Mouse (Mus musculus) yolk sac, embryonic 10.5 days (tissue): ENCODE data around the gene Nol4l.

Experiments used
- DNase-seq: peaks from one replicate; pipeline ENCODE4 v3.0.0-alpha.2; 2017; ENCODE audit warnings: low spot score

Nol4l gene

DNA sequence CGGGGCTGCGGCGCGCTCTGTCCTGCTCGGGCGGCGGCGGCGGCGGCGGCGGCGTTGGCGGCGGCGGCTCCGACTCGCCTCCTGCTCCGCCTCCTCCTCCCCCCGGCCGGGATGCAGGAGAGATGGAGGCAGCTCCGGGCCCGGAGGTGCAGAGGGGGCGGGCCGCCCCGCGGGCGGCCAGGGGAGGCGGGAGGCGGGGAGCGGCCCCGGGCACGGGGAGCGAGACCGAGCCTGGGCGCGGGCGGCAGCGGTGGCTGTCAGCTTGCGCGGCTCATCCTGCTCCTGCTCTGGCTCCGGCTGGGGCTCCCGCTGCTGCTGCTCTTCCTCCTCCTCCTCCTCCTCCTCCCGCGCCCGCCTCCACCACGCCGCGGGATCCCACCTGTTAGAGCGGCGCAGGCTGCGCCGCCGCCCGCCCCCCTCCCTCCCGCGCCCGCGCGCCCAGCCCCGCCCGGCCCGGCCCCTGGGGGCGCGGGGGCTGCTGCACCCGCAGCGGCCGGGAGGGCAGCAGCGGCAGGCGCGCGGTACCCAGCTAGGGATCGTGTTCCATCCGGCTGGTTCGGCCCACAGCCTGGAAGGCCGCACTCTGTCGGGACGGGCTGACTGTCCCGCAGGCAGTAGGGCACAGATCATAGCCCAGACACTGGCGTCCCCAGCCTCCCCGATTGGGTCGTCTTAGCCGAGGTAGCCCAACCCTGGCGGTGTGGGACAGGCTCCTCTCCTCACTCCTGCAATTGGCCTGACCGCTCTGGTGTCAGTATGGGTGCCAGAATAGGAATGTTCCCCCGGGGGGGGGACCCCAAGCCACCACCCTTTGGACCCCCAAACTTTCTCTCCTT lies at the start of gene Nol4l:
Nol4l (minus strand) TSS at position 41 of the 836 bp plus-strand sequence.
- DNase-seq = peak; percentile 29

DNA sequence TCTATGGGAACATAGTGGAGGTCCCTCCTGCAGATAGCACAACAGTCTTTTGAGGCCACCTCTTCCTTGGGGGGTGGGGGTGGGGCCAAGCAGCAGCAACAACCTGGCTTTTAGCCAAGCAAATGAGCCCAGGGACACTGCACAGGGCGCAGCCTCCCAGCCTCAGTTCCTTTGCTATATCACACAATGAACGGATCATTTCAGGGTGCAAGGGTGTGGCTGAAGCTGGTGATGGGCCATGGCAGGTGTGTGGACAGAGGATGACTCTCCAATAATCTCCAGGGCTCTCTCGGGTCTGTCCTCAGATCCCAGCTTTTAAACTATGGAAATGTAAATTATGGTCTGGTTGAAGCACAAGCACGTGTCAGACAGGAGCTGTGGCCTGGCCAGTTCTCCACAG lies 47.4 kb upstream of the Nol4l start:
- no peak for DNase-seq

DNA sequence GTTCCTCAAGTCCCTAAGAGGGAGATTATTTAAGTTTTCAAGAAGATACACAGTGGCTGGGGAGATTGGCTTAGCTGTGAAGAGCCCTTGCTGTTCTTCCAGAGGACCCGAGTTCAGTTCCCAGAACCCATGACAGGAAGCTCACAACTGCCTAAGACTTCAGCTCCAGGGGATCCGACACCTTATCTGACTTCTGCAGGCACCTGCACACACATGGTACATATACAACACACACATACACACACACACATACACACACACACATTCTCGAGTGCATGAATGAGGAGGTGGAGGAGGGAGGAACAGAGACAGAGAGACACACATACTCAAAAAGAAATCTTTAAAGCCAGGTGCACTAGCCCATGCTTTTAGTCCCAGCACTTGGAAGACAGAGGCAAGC lies 46.4 kb upstream of the Nol4l start:
- no peak for DNase-seq

DNA sequence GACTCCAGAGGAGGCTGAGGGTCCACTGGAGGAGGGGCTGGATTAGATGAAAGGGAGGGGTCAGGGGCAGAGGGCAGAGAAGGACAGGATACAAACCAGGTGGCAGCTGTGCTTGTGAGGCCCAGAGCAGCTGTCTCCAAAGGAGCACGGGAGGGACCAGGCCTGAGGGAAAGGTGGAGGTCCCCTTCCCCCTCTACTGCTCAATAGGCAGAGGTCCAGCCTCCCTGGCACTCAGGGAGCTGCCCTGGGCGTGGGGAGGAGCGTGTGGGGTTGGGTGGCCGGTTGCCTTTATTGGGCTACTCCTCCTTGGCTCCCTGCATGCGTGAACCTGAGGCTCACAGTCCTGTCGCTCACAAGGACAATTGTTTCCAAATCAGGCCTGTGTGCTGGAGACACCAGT lies 45.8 kb upstream of the Nol4l start:
- no peak for DNase-seq

DNA sequence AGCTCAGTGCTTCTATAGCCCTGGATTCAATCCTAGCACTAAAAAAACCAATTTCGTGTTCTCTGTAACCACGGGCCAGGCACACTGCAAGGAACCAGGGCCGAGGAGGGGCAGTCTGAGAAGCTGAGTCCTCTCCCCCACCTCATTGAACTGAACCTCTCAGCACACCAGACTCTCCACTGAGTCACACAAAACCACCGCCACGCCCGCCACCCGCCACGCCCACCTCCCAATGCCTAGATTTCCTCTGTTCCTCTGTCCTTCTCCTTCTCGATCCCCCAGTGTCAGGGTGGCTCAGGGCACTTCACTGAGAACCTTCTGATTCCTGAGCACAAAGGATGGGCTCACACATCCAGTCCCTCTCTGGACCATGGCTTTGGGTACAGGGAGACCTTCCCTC lies 43.3 kb upstream of the Nol4l start:
- DNase-seq = no peak

DNA sequence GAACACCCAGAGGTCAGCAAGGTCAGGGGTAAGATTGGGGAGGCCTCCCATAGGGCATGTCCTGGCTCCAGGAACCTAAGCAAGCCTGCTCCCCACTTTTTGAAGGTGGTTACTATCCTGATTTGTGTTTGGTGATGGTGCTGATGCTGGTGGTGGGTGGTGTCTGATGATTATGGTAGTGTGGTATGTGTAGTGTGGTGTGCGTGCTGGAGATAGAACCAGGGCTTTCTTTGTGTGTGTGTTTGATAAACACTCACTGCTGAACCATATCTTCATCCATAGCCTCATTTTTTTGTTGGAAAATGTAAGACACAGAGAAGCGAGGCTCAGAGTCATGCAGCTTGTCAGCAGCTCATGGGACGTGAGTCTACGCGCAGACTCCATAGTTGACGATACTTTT lies 38.8 kb upstream of the Nol4l start:
- no peak for DNase-seq

DNA sequence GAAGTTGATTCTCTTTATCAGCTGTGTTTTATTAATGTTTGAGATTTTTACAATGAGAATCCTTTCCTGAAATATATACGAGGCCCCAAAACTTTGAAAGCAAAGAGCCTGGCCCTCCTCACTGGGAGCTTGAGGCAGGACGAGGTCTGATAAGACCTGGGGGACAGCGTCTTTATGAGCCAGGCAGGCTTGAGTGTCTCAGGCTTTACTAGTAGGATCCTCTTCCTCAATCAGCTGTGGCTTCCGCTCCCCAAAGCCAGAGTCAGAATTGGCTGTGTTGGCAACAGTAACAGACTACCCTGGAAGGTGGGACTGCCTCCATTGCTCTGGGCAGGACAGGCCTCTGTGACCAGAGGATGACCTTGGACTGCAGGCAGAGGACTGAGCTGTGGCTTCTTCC lies 38.2 kb upstream of the Nol4l start:
- DNase-seq = no peak

DNA sequence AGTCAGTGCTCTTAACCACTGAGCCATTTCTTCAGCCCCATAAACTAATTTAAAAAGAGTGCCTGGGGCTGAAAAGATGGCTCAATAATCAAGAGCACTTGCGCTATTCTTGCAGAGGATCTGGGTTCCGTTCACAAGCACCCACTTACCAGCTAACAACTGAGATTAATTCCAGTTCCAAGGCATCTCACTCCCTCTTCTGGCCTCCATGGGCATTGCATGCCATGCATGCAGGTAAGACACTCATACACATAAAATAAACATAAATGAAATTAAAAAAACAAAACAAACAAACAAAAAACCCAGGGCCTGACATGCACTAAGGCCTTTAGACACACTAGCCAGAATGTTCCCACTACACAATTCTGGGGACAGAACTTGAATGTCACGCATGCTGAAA lies 34.6 kb upstream of the Nol4l start:
- no peak for DNase-seq

DNA sequence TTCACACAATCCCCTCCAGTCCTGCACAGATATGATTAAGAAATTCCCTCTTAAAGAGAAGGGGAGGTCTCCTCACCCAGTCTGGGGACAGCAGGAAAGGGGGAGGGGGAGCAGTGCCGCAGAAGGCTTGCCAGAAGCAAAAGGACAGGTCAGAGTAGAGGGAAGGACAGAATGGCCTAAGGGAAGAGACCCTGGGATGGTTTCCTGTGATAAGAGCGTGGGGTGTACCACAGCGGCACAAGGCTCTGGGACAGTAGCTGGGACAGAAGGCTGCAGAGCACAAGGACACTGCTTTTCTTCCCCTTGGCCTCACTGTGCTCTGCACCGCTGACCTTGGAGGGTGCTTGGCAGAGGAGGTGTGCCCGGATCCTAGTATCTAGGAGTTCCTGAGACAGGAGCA lies 31.8 kb upstream of the Nol4l start:
- no peak for DNase-seq

DNA sequence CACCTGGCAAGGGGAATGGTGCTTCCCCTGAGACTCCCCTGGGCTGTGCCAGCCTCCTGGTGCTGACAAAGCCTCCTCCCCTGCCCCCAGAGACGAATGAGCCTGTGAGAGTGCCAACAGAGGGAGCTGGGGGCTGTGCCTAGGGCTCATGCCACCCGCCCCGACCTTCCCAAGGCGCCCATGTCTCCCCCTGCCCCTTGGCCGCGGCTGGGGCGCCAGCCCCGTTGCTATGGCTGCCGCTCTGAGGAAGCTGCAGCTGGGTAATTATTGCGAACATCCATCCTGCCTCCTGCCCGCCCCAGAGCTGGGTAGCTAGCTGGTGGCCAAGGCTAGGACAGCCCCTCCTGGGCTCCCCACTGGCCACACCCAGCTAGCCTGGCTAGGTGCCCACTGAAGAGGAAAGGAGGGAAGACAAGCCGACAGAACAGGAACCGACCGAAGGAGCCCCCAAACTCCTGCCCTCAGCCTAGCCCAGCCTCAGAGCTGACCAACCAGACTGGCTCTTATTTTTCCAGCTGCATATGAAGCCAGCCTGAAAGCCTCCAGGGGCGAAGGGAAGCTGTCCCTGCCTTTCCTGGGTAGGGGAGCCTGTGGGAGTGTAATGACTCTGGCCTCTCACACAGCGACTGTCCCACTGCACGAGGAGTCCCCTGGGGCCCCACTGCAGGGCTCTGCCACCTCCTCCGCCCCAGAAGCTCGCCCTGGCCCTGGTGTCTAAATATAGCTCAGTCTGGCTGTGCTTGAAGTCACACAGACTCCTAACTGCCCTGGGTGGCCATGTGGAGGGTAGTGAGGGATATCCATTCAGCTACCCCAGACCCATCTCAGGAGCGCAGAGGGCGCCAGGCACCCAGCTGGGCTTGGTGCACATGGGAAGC lies 31.1 kb upstream of the Nol4l start:
- DNase-seq = no peak

DNA sequence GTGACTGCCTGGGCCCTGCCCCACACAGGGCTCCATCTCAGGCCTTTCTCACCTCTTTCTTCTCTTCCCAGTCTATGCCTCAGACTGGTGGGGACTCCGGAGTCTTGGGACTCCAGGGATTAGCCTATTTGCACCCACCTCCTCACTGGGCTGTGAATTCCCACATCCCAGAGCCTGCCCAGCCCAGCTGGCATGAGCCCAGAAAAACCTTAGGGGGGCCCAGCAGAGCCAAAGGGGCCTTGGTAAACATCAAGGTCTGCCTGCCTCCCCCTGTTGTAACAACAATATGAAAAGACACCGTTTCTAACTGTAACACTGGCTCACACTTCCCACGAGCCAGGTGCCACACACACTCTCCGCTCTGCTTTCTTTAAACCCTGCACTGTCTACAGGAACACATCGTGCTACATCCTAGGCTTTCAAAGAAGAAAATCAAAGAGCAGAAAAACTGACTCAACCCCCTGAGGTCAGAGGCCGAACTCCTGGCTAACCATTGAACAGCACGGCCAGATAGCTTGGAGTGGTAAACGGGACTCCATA lies 29.9 kb upstream of the Nol4l start:
- no peak for DNase-seq

DNA sequence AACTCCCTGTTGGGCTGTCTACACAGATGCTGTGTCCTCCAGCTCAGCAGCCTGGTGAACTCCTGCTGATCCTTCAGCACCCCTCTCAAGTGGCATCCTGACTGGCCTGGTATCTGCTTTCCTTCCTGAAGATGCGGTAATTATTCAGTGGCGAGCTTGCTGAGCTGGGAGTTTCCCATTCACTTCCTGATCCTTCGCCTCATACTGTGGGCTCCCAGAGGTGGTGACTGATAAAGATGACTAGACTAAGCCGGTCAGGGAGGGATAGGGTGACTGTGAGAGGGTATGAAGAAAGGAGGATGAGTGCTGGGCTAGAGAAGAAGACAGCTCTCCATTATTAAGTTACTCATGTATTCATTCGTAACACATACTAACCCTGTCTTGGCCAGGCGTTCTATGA lies 28.7 kb upstream of the Nol4l start:
- DNase-seq = no peak

DNA sequence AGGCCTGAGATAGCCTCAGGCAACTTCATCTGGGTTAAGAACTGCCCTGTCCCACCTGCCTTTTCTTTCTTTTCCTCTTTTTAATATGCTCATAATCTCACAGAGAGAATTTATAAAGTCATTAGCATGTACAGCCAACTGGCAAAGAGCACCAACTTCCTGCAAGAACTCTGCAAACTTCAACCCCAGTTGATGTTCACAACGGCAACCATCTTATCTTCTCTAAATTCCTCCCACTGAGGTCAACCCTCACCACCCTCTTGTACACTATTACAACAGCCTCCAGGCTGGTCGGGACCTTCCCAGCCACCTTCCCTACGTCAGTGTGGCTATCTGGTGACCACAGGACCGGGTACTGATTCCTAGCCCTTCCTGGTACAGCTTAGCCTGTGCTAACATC lies 27.5 kb upstream of the Nol4l start:
- DNase-seq = no peak

DNA sequence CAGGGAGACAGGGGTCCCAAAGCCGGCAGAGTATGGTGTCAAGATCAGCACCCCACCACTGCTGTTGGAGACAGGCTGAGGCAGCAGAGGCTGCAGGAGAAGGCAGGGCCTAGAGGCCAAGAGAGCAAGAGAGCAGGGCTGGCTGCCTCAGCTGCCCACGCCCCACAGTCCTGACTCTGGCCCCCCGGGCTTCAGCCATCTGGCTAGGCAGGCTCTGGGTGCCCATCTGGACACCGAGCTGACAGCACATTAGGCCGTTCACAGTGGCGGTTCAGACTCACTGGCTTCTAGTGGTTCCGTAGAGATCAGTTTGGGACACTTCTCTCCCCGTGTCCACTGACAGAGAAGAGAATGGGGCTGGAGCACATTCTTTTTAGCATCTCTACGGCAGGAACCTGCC lies 26.4 kb upstream of the Nol4l start:
- DNase-seq = no peak

DNA sequence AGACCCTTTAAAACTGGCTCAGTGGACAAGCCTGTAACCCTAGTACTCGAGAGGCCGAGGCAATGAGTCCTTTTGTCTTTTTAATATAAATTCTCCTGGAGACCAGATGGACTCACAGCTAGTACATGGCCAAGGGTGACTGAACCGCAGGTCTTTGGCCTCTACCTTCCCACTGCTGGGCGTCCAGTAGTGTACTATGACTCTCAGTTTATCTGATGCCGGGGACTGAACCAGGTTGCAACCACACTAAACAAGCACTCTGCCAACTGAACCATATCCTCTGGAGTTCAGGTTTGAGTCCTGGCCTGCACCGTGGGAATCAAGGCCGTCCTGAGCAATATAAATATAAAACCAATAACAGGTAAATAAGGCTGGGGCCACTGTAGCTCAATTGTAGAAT lies 24.8 kb upstream of the Nol4l start:
- DNase-seq = no peak

DNA sequence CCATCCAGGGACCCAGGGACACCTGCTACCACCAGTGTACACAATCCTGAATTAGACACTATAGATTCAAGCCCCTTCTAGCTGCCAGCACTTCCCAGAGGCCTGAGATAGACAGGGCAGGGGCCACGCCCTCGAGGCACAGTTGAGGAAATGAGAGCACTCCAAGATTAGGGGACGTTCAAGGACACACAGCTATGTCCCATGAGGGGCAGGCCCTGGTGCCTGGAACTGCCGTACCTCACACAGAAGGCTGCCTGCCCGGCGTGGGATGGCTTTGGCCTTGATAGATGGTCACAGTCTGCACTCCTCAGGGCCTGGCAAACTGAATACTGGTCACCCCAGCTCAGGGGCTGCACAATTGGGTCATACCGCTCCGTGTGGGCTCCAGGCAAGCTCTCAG lies 19.7 kb upstream of the Nol4l start:
- DNase-seq = no peak

DNA sequence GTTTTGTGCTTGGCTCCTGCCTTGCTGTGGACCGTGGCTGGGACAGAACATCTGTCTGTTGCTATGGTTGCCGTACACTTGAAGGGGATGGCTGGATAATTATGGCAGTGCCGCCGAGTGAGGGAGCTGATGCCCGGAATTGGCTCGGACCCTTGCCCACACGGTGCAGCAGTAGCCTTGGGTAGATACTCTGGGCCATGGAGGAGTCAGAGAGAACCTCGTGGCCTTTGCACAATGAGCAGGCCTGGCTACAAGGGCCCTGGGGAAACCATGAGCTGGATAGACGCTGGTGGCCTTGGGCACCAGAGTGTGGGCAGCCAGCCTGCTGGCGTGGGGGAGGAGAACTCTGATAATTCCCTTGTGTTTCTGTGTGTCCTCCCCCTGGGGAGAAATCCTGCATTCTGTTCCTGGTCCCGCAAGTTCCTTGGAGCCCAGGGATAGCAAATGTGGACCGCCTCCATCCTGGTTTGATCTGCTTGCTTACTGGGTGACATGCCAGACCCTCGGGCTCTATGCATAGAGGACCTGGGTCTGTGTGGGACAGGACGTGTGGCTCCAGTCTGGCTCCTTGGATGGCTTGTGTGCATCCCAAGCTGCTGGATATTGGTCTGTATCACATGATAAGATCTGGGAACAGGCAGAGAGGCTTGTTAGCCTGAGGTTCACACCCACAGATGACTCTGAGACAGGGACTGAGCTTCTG lies 18.6 kb upstream of the Nol4l start:
- no peak for DNase-seq

DNA sequence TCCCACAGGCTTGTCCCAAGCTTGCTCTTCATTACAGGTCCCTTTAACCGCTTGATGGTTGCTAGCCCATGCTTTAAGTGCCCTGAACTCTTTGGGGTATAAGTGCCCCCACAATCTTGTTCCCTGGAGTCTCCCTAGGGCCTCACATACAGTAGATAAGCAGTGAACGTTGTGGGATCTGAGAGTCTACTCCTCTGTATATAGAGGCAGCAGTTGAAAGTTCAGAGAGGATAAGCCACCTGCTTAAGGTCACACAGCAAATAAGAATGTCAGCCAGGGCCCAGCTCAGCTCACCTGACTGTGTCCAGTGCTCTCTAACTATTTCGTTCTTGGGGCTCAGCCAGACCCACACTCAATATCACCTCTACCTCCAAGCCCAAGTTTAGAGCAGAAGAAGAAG lies 17.9 kb upstream of the Nol4l start:
- no peak for DNase-seq

DNA sequence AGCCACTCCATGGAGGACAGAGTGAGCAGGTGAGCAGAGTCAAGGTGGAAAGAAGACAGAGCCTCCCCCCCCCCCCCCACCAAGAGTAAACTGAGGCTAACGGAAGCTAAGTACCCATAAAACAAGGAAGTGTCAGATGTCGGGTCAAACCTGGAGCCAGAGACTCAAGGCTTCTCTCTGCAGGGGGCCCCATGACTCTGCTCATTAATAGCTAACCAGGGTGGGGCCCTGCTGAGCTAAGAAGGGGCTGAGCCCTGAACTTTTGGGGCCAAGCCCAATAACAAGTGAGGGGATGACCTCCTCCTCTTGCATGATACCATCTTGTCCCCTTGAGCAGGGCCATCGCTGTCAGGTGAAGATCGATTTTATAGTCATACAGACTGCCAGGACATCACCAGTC lies 17.2 kb upstream of the Nol4l start:
- no peak for DNase-seq

DNA sequence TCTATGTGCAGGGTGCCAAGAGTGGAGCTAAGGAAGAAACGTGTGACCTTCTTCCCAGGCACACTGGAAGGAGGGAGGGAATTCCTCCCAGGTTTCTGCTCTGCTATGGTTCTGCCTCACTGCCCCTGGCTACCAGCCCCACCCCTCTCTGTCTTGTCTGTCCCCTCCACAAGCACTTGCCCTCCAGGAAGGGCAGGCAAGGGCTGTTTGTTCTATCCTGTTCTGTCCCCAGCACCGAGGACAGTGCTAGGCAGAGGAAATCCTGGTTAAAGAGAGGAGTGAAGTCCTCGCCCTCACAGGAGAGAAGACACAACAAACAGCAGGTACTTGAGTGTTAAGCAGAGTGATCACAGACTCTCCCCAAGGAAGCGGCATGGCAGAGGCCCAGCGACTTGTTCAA lies 16.7 kb upstream of the Nol4l start:
- no peak for DNase-seq

DNA sequence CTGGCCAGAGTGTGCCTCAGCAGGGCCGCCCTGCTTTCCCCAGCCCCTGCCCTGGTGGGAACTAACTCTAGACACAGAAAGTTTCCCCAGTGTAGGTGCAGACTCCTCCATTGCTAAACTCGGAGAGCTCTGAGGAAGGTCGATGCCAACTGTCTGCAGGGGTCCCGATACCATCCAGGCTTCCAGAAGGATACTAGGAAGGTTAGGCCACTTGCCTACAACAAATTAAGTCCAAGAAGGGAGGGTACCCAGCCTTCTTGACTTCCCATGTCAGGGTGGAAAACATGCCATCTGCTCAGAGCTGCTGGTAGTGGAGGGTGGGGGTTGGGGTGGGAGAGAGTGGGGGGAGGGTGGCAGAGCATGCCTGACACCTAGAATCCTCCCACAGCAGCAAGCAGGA lies 15.0 kb upstream of the Nol4l start:
- DNase-seq = no peak

DNA sequence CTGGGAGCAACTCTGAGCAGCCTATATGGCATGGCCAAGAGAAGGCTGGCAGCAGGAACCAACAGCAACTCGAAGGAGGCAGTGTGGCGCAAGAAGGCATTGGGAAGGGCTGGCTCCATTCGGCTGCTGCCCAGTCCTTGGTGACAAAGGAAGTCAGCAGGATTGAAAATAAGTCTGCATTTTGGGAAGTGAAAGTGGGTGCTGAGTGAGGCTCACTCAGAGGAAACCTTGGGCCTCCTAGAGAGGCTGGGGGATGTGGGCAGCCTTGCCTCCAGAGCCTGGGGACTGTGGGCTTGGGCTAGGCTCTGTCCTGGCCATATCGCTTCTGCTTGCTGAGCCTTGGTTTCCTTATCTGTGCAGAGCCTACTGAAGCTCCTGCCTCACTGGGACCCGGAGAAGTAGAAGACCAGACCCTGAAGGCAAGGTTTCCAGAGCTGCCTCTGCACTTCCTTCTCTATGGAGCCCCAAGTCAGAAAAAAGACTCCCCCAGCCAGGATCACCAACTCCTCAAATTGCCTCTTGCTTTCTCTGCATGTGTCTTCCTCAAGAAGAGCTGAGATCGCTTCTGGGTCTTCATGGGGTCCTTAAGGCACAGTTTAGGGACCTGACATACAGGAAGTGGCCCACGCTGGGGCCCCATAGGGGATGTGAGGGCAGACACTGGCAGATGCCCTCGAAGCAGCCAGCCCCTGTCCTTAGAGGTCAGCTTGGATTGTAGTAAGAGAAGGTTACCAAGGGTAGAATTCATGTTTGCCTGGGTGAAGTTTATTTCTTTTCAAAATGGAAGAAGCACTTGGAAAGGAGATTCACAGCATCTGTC lies 14.3 kb upstream of the Nol4l start:
- no peak for DNase-seq
